Mouse (Mus musculus) embryonic fibroblast, embryonic 13.5 days (primary cell): Measurements from ENCODE around the gene Crebrf.

Experiments
- CTCF ChIP-seq: IDR thresholded peaks from 2 replicates; pipeline ENCODE4 v1.5.1; 2011; ENCODE audit warnings: mild to moderate bottlenecking, control low read depth, low read length, moderate library complexity, borderline replicate concordance; ENCODE audit not compliant: insufficient read depth
- POLR2A ChIP-seq: IDR thresholded peaks from 2 replicates; pipeline ENCODE4 v1.6.1; 2011; ENCODE audit warnings: low read depth, mild to moderate bottlenecking, control low read depth, low read length, moderate library complexity

DNA sequence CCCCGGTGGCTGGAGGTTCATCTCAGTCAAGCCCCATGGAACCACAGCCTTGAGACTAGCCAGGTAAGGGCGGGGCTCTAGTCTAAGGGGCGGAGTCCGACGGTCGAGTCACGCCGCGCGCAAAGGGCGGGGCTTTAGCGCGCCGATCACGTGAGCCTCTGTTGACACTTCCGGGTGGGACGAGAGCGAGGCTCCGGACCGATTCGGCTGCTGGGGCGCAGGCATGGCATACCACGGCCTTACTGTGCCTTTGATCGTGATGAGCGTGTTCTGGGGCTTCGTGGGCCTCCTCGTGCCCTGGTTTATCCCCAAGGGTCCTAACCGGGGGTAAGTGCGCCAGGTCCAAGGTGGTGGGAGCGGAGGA lies 39.2 kb upstream of the Crebrf start:
- TF ChIP-seq POLR2A (peak; percentile 89), CTCF (no peak)
